Mouse (Mus musculus): ENCODE results near the gene Vmn2r51. TPM values are rescaled to one million over a fixed set of nuclear protein-coding genes. Genes with fewer than 3 reads are reported as not detected.
"Not testable (repeated sequence)": the region's sequence is repeated elsewhere in the genome, so short reads cannot be mapped to it uniquely, and the experiment has no call there.

Vmn2r51 gene
- total RNA-seq (2021) = not detected in 2 replicates
- long read RNA-seq = 0 reads

- not testable (repeated sequence) for DNase-seq
Observed at GRCm38 (mm10) chr7:10105641-10106040, at the start of gene Vmn2r51. TSS of gene Vmn2r51 (minus strand) at chr7:10105741.

- DNase-seq = not testable (repeated sequence)
Observed at GRCm38 (mm10) chr7:10053196-10053595, 52.3 kb downstream of the Vmn2r51 start, which contains the start of gene Vmn2r50. TSS of gene Vmn2r50 (minus strand) at chr7:10053296.

Other genes starting within 250 kb of the Vmn2r51 start
- not detected in 2 replicates for gene Vmn2r48, start 152.2 kb downstream of the Vmn2r51 start, total RNA-seq (2021)
- not detected in 2 replicates for gene Vmn2r49, start 113.5 kb downstream of the Vmn2r51 start, total RNA-seq (2021)
- gene Vmn2r50, start 52.4 kb downstream of the Vmn2r51 start, total RNA-seq (2021) = not detected in 2 replicates
- gene Vmn2r52, start 70.8 kb upstream of the Vmn2r51 start, total RNA-seq (2021) = not detected in 2 replicates
- gene Vmn1r66, start 172.3 kb upstream of the Vmn2r51 start, total RNA-seq (2021) = not detected in 2 replicates

Measured in adrenal gland, postnatal 25 days (tissue).